Comparison of ENCODE assay signal across 25 mouse cellular contexts in genomic region chrX:139435202-139435601, GRCm38 (mm10). TPM values are rescaled to one million over a fixed set of nuclear protein-coding genes. Genes with fewer than 3 reads are reported as not detected.
"Had no signal": no experiment of that assay in that cellular context is flagged by ENCODE, and none has a peak within 500 bp of the region (broad histone marks: within the 10 kb centered on the region; RNA-seq: fewer than 3 reads in every experiment).

No protein-coding gene starts in this region.

- DNase-seq: cerebellum, adult 9-10 months; cerebellum, adult 9-11 months; cerebellum, postnatal 10 days; cerebellum, postnatal 14 days; cerebellum, postnatal 25 days; cerebellum, postnatal 36 days; embryo, embryonic 11 days; forebrain, postnatal 0 days; gastrocnemius, adult 2 months; gastrocnemius, postnatal 10 days; gastrocnemius, postnatal 14 days; gastrocnemius, postnatal 25 days; gastrocnemius, postnatal 36 days; heart, adult 11 months; heart, adult 18-20 months; heart, adult 2 months had no signal

- H3K4me3 ChIP-seq: embryonic facial prominence, embryonic 10.5 days; embryonic facial prominence, embryonic 12.5 days; embryonic facial prominence, embryonic 13.5 days; embryonic facial prominence, embryonic 15.5 days; erythroblast, embryonic 14.5 days; forebrain, embryonic 10.5 days; forebrain, embryonic 12.5 days; forebrain, embryonic 13.5 days; forebrain, embryonic 15.5 days; gastrocnemius, adult 2 months; heart, adult 2 months had no signal

- H3K9ac ChIP-seq: embryonic facial prominence, embryonic 12.5 days; embryonic facial prominence, embryonic 13.5 days; embryonic facial prominence, embryonic 15.5 days; forebrain, embryonic 12.5 days; forebrain, embryonic 13.5 days; forebrain, embryonic 15.5 days; forebrain, postnatal 0 days had no signal

- H3K27ac ChIP-seq: embryonic facial prominence, embryonic 10.5 days; embryonic facial prominence, embryonic 12.5 days; embryonic facial prominence, embryonic 13.5 days; embryonic facial prominence, embryonic 15.5 days; forebrain, embryonic 10.5 days; forebrain, embryonic 12.5 days; forebrain, embryonic 13.5 days; forebrain, embryonic 15.5 days; gastrocnemius, adult 2 months; heart, adult 2 months had no signal

- H3K36me3 ChIP-seq: embryonic facial prominence, embryonic 10.5 days; embryonic facial prominence, embryonic 12.5 days; embryonic facial prominence, embryonic 13.5 days; embryonic facial prominence, embryonic 15.5 days; forebrain, embryonic 10.5 days; forebrain, embryonic 12.5 days; forebrain, embryonic 15.5 days had no signal

- H3K9me3 ChIP-seq: embryonic facial prominence, embryonic 10.5 days; embryonic facial prominence, embryonic 12.5 days; embryonic facial prominence, embryonic 13.5 days; embryonic facial prominence, embryonic 15.5 days; forebrain, embryonic 10.5 days; forebrain, embryonic 12.5 days; forebrain, embryonic 13.5 days; forebrain, embryonic 15.5 days had no signal

- H3K4me1 ChIP-seq: embryonic facial prominence, embryonic 10.5 days; embryonic facial prominence, embryonic 12.5 days; embryonic facial prominence, embryonic 13.5 days; embryonic facial prominence, embryonic 15.5 days; forebrain, embryonic 10.5 days; forebrain, embryonic 12.5 days; forebrain, embryonic 13.5 days; forebrain, embryonic 15.5 days had no signal

- H3K27me3 ChIP-seq: embryonic facial prominence, embryonic 12.5 days; embryonic facial prominence, embryonic 15.5 days; forebrain, embryonic 15.5 days had no signal

RNA-seq across cellular contexts. Expression of gene D330045A20Rik, which starts 45.0 kb away (rescaled TPM):
- total RNA-seq: gastrocnemius, postnatal 25 days; gastrocnemius, postnatal 36 days had no signal
- polyA plus RNA-seq: erythroblast, embryonic 14.5 days had no signal
